Mouse (Mus musculus) small intestine, adult 2 months (tissue): ENCODE results near the gene Sept8.

Experiments used
- CTCF ChIP-seq: fragments of 200-500 bp; IDR thresholded peaks from 2 replicates; pipeline ENCODE4 v1.5.1; 2012; ENCODE audit warnings: low read depth, mild to moderate bottlenecking, control low read depth, inconsistent platforms, low read length, moderate library complexity, mixed read lengths; ENCODE audit not compliant: insufficient replicate concordance, insufficient read length; ENCODE audit errors: extremely low read depth
- POLR2A ChIP-seq: fragments of 200-500 bp; IDR thresholded peaks from 2 replicates; pipeline ENCODE4 v1.6.1; 2012; ENCODE audit warnings: low read depth, mild to moderate bottlenecking, control low read depth, inconsistent platforms, low read length, moderate library complexity

GRCm38 (mm10) chr11:53583151-53583550, 64.1 kb downstream of the Sept8 start:
- no peak for TF ChIP-seq POLR2A
- TF ChIP-seq CTCF, result no peak
